Mouse (Mus musculus) hindbrain, embryonic 14.5 days (tissue): ENCODE data around the gene Cish. TPM values are rescaled to one million over a fixed set of nuclear protein-coding genes. Genes with fewer than 3 reads are reported as not detected.
"Not testable (repeated sequence)": the region's sequence is repeated elsewhere in the genome, so short reads cannot be mapped to it uniquely, and the experiment has no call there.

Experiments
- ATAC-seq: fragments of 200-750 bp; cut with Nextera tagmentation; 2 replicates; pipeline ENCODE4 v1.8.0; 2017; ENCODE audit warnings: moderate number of reproducible peaks, mild to moderate bottlenecking, moderate TSS enrichment, moderate library complexity; ENCODE audit not compliant: low FRiP score
- DNase-seq: peaks from one replicate; pipeline ENCODE4 v3.0.0-alpha.2; 2015; ENCODE audit warnings: low spot score
- H3K27ac ChIP-seq: fragments of 300-500 bp; sonication (generic); 2 replicates; pipeline ENCODE4 v1.5.1; 2014; ENCODE audit warnings: mild to moderate bottlenecking, moderate library complexity
- H3K27me3 ChIP-seq: fragments of 300-500 bp; sonication (generic); 2 replicates; pipeline ENCODE4 v1.6.1; 2014; ENCODE audit warnings: mild to moderate bottlenecking, low read length, mixed read lengths; ENCODE audit not compliant: control insufficient read depth, insufficient read depth
- H3K36me3 ChIP-seq: fragments of 300-500 bp; sonication (generic); replicated peaks from 2 replicates; pipeline ENCODE4 v1.6.1; 2014; ENCODE audit not compliant: control insufficient read depth, insufficient read depth
- H3K4me1 ChIP-seq: fragments of 300-500 bp; sonication (generic); replicated peaks from 2 replicates; pipeline ENCODE4 v1.6.1; 2014; ENCODE audit warnings: antibody characterized with exemption, low read length, mixed read lengths; ENCODE audit not compliant: control insufficient read depth, insufficient read depth
- H3K4me2 ChIP-seq: fragments of 300-500 bp; sonication (generic); replicated peaks from 2 replicates; pipeline ENCODE4 v1.6.1; 2014; ENCODE audit warnings: mild to moderate bottlenecking, moderate library complexity
- H3K4me3 ChIP-seq: fragments of 300-500 bp; sonication (generic); replicated peaks from 2 replicates; pipeline ENCODE4 v1.5.1; 2014; ENCODE audit warnings: mild to moderate bottlenecking, low read length
- H3K9ac ChIP-seq: fragments of 300-500 bp; sonication (generic); 2 replicates; pipeline ENCODE4 v1.6.1; 2014
- H3K9me3 ChIP-seq: fragments of 300-500 bp; sonication (generic); 2 replicates; pipeline ENCODE4 v1.6.1; 2016; ENCODE audit warnings: low read length; ENCODE audit not compliant: control insufficient read depth
- WGBS: fragments of 180-500 bp; shearing (Covaris S2); extraction: QIAGEN DNeasy Blood & Tissue Kit; methylation state at CpG from one replicate; pipeline ENCODE4 v1.1.7; 2014; 5-methylcytosine and 5-hydroxymethylcytosine counted together
- polyA plus RNA-seq: library from polyadenylated mRNA; unstranded; fragments of >200 nt; fragmentation: Nextera tagmentation; extraction: Ambion mirVana; gene quantifications from 2 replicates; pipeline ENCODE4 v1.2.1, GENCODE M21; 2014

Cish gene
- polyA plus RNA-seq, 1 experiment from 2014 or later = 6.0 TPM

- H3K27ac ChIP-seq = no peak overlapping the region
- H3K27me3 ChIP-seq = no peaks in the 10 kb centered on the region
- H3K36me3 ChIP-seq = peaks cover 6% of the 10 kb centered on the region
- H3K9me3 ChIP-seq = no peaks in the 10 kb centered on the region
- ATAC-seq (no peak), DNase-seq (no peak)
- no peak overlapping the region for H3K9ac ChIP-seq
- H3K4me1 ChIP-seq = no peaks in the 10 kb centered on the region
- 72% methylated on average over 13 of the region's 13 CpGs for WGBS
- no peak overlapping the region for H3K4me3 ChIP-seq
- no peak overlapping the region for H3K4me2 ChIP-seq
These were observed 10.0 kb downstream of the Cish start for GRCm38 (mm10) chr9:107305601-107306542.

- not testable (repeated sequence) for H3K27ac ChIP-seq, H3K4me3 ChIP-seq, H3K4me2 ChIP-seq, ATAC-seq, H3K27me3 ChIP-seq, H3K36me3 ChIP-seq, DNase-seq, H3K4me1 ChIP-seq, H3K9ac ChIP-seq, H3K9me3 ChIP-seq
- 100% methylated on average over 1 of the region's 1 CpGs for WGBS
These were observed 10.8 kb downstream of the Cish start for GRCm38 (mm10) chr9:107306673-107307072.

- DNase-seq = no peak
- H3K4me3 ChIP-seq = no peak overlapping the region
- 90% methylated on average over 11 of the region's 11 CpGs for WGBS
- no peak overlapping the region for H3K4me2 ChIP-seq
- no peaks in the 10 kb centered on the region for H3K4me1 ChIP-seq
- ATAC-seq = no peak
- H3K27me3 ChIP-seq = no peaks in the 10 kb centered on the region
- H3K36me3 ChIP-seq = no peaks in the 10 kb centered on the region
- no peak overlapping the region for H3K27ac ChIP-seq
- H3K9ac ChIP-seq = no peak overlapping the region
- no peaks in the 10 kb centered on the region for H3K9me3 ChIP-seq
These were observed 11.5 kb downstream of the Cish start for GRCm38 (mm10) chr9:107307099-107307872.

- WGBS = 65% methylated on average over 12 of the region's 12 CpGs
- Histone ChIP-seq H3K9me3 (no peaks in the 10 kb centered on the region), H3K27me3 (no peaks in the 10 kb centered on the region), H3K36me3 (no peaks in the 10 kb centered on the region), H3K27ac (no peak overlapping the region), H3K4me1 (no peaks in the 10 kb centered on the region), H3K4me2 (no peak overlapping the region), H3K9ac (no peak overlapping the region), H3K4me3 (no peak overlapping the region)
- DNase-seq = no peak
- no peak for ATAC-seq
These were observed 12.1 kb downstream of the Cish start for GRCm38 (mm10) chr9:107307886-107308285.

- Histone ChIP-seq H3K9ac (no peak overlapping the region), H3K27me3 (no peaks in the 10 kb centered on the region), H3K4me2 (no peak overlapping the region), H3K36me3 (no peaks in the 10 kb centered on the region), H3K27ac (no peak overlapping the region), H3K4me3 (no peak overlapping the region), H3K9me3 (no peaks in the 10 kb centered on the region), H3K4me1 (no peaks in the 10 kb centered on the region)
- WGBS = 94% methylated on average over 9 of the region's 9 CpGs
- DNase-seq (no peak), ATAC-seq (no peak)
These were observed 12.6 kb downstream of the Cish start for GRCm38 (mm10) chr9:107308346-107309000.

GRCm38 (mm10) chr9:107309171-107309570 is 13.3 kb downstream of the Cish start:
- H3K27ac ChIP-seq = no peak overlapping the region
- no peaks in the 10 kb centered on the region for H3K9me3 ChIP-seq
- ATAC-seq (no peak), DNase-seq (no peak)
- H3K4me3 ChIP-seq = no peak overlapping the region
- H3K4me1 ChIP-seq = no peaks in the 10 kb centered on the region
- no peak overlapping the region for H3K9ac ChIP-seq
- no peaks in the 10 kb centered on the region for H3K36me3 ChIP-seq
- 90% methylated on average over 9 of the region's 9 CpGs for WGBS
- H3K4me2 ChIP-seq = no peak overlapping the region
- no peaks in the 10 kb centered on the region for H3K27me3 ChIP-seq

GRCm38 (mm10) chr9:107309600-107309999 is 13.8 kb downstream of the Cish start:
- no peak overlapping the region for H3K9ac ChIP-seq
- DNase-seq (no peak), ATAC-seq (no peak)
- no peak overlapping the region for H3K27ac ChIP-seq
- no peaks in the 10 kb centered on the region for H3K4me1 ChIP-seq
- WGBS = 77% methylated on average over 5 of the region's 5 CpGs
- H3K4me3 ChIP-seq = no peak overlapping the region
- no peaks in the 10 kb centered on the region for H3K27me3 ChIP-seq
- no peak overlapping the region for H3K4me2 ChIP-seq
- no peaks in the 10 kb centered on the region for H3K9me3 ChIP-seq
- no peaks in the 10 kb centered on the region for H3K36me3 ChIP-seq

GRCm38 (mm10) chr9:107312811-107313584 is 17.2 kb downstream of the Cish start:
- DNase-seq = no peak
- H3K27ac ChIP-seq = no peak overlapping the region
- no peak for ATAC-seq
- no peak overlapping the region for H3K4me3 ChIP-seq
- H3K27me3 ChIP-seq = no peaks in the 10 kb centered on the region
- no peaks in the 10 kb centered on the region for H3K4me1 ChIP-seq
- H3K9me3 ChIP-seq = no peaks in the 10 kb centered on the region
- H3K4me2 ChIP-seq = no peak overlapping the region
- 73% methylated on average over 10 of the region's 10 CpGs for WGBS
- H3K36me3 ChIP-seq = no peaks in the 10 kb centered on the region
- H3K9ac ChIP-seq = no peak overlapping the region
